Mouse (Mus musculus): Measurements from ENCODE around the gene Ppil1.

DNA sequence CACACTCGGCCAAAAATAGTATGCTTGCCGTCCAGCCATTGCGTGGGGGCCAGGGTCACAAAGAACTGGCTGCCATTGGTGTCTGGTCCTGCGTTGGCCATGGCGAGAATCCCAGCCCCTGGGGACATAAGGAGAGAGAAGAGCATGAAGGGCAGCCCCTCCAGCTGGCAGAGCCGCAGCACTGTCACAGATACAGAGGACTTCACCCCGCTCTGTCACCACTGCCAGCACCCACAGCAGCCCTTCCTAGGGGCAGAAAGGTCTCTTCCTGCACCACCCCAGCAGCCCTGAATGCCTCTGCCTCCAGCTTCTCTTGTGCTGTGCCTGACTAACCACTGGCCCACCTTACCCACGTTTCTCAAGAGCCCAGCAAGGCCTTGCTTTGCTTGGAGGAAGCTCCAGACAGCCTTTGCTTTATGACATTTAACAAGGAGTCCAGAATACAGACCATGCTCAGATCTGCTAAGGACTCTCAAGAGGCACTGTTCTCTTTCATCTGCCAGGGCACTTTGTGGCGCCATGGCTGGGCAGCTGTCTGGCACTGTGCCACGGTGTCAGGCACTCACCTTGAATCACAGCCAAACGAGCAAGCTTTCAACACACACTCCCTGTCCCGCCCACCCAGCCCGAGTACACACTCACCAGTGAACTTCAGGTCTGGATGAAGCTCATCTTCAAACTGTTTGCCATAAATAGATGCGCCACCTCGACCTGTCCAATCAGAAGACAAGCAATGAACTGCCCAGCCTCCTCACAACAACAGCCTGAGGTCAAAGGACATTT lies 12.2 kb downstream of the Ppil1 start:
- TF ChIP-seq CTCF (IDR thresholded peaks at IDR 0.05; ENCODE audit: low read depth, low read length) (no peak), EP300 (IDR thresholded peaks at IDR 0.05; ENCODE audit: insufficient read depth, low read depth, low read length) (no peak)
